Mouse (Mus musculus) liver, adult 2 months (tissue): ENCODE measurements around the gene Cks1b. TPM values are rescaled to one million over a fixed set of nuclear protein-coding genes. Genes with fewer than 3 reads are reported as not detected.

Experiments
- DNase-seq: peaks from one replicate; pipeline ENCODE4 v3.0.0-alpha.2; 2011; ENCODE audit warnings: low read depth, low spot score; ENCODE audit errors: extremely low read depth
- H3K27ac ChIP-seq: fragments of 200-500 bp; replicated peaks from 2 replicates; pipeline ENCODE4 v1.5.1; 2012; ENCODE audit warnings: low read depth, mild to moderate bottlenecking, control low read depth, inconsistent platforms, low read length; ENCODE audit not compliant: insufficient read depth
- H3K27me3 ChIP-seq: fragments of 200-500 bp; 2 replicates; pipeline ENCODE4 v1.6.1; 2012; ENCODE audit warnings: mild to moderate bottlenecking, moderate library complexity, low read length, inconsistent platforms; ENCODE audit not compliant: control insufficient read depth, insufficient read depth
- H3K36me3 ChIP-seq: fragments of 200-500 bp; 2 replicates; pipeline ENCODE4 v1.6.1; 2012; ENCODE audit warnings: low read length, inconsistent platforms; ENCODE audit not compliant: control insufficient read depth, insufficient read depth
- H3K4me1 ChIP-seq: fragments of 200-500 bp; 2 replicates; pipeline ENCODE4 v1.6.1; 2011; ENCODE audit warnings: low read length; ENCODE audit not compliant: control insufficient read depth, insufficient read depth
- H3K4me3 ChIP-seq: fragments of 200-500 bp; 2 replicates; pipeline ENCODE4 v1.5.1; 2011; ENCODE audit warnings: low read depth, mild to moderate bottlenecking, control low read depth, low read length, moderate library complexity; ENCODE audit not compliant: insufficient read depth
- H3K79me2 ChIP-seq: fragments of 200-500 bp; 2 replicates; pipeline ENCODE4 v1.6.1; 2012; ENCODE audit warnings: inconsistent platforms, mild to moderate bottlenecking, low read length, moderate library complexity; ENCODE audit not compliant: control insufficient read depth, insufficient read depth
- H3K9ac ChIP-seq: fragments of 200-500 bp; 2 replicates; pipeline ENCODE4 v1.6.1; 2012; ENCODE audit warnings: low read depth, mild to moderate bottlenecking, control low read depth, inconsistent platforms, low read length
- CTCF ChIP-seq: fragments of 200-500 bp; IDR thresholded peaks from 2 replicates; pipeline ENCODE4 v1.5.1; 2011; ENCODE audit warnings: low read depth, low read length, control low read depth
- POLR2A ChIP-seq: fragments of 200-500 bp; IDR thresholded peaks from 2 replicates; pipeline ENCODE4 v1.6.1; 2011; ENCODE audit warnings: low read length, control low read depth; ENCODE audit not compliant: insufficient read depth; ENCODE audit errors: extremely low read depth
- WGBS: fragments of 180-500 bp; shearing (Covaris S2); methylation state at CpG from one replicate; pipeline ENCODE4 v1.1.7; 2018; 5-methylcytosine and 5-hydroxymethylcytosine counted together
- polyA plus RNA-seq: library from polyadenylated mRNA; depleted of rRNA; stranded (reverse); fragments of >200 nt; gene quantifications from 2 replicates; pipeline ENCODE4 v1.2.3, GENCODE M21; 2012
- total RNA-seq: library from RNA; depleted of rRNA; stranded (reverse); fragments of >200 nt; gene quantifications from 2 replicates; pipeline ENCODE4 v1.2.3, GENCODE M21; 2014

Gene Cks1b
- total and polyA plus RNA-seq, 2 experiments = 3.0 to 11.0 TPM

- Histone ChIP-seq H3K36me3 (peaks cover 6% of the 10 kb centered on the region; the same call in 1 of the 2 replicates), H3K4me3 (no peak overlapping the region), H3K4me1 (no peaks in the 10 kb centered on the region; the same call in 1 of the 2 replicates), H3K27me3 (no peaks in the 10 kb centered on the region), H3K79me2 (peaks cover 19% of the 10 kb centered on the region; the same call in 1 of the 2 replicates), H3K9ac (no peak overlapping the region), H3K27ac (no peak overlapping the region)
- 96% methylated on average over 18 of the region's 18 CpGs for WGBS
- no peak for DNase-seq
- TF ChIP-seq CTCF = no peak
- no peak for TF ChIP-seq POLR2A
These were observed 37.5 kb downstream of the Cks1b start for GRCm38 (mm10) chr3:89380711-89381110.

DNA sequence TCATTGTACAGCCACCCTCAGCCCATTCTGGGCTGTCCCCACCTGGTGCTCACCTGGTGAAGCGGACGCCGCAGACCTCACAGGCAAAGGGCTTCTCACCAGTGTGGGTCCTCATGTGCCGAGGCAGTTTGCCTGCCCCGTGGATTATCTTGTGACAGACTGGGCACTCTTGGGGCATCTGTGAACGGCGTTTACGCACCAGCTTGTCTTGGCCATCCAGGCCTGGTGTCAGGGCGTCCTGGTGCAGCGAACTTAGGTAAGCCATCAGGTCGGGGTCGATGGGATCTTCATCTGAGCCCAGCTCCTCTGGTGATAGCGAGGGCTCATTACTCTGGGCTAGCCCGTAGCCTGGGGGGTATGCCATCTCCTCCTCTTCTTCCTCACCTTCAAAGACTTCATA lies 37.9 kb downstream of the Cks1b start:
- TF ChIP-seq POLR2A (no peak), CTCF (no peak)
- no peak overlapping the region for H3K4me3 ChIP-seq
- DNase-seq = no peak
- 95% methylated on average over 14 of the region's 14 CpGs for WGBS
- H3K9ac ChIP-seq = no peak overlapping the region
- H3K36me3 ChIP-seq = peaks cover 6% of the 10 kb centered on the region; the same call in 1 of the 2 replicates
- H3K27me3 ChIP-seq = no peaks in the 10 kb centered on the region
- no peaks in the 10 kb centered on the region; the same call in 1 of the 2 replicates for H3K4me1 ChIP-seq
- H3K79me2 ChIP-seq = peaks cover 16% of the 10 kb centered on the region; the same call in 1 of the 2 replicates
- H3K27ac ChIP-seq = no peak overlapping the region

GRCm38 (mm10) chr3:89379388-89380131 lies 38.6 kb downstream of the Cks1b start:
- Histone ChIP-seq H3K27me3 (no peaks in the 10 kb centered on the region), H3K79me2 (peaks cover 10% of the 10 kb centered on the region; the same call in 1 of the 2 replicates), H3K36me3 (peaks cover 6% of the 10 kb centered on the region; the same call in 1 of the 2 replicates), H3K4me1 (no peaks in the 10 kb centered on the region; the same call in 1 of the 2 replicates), H3K27ac (no peak overlapping the region), H3K9ac (no peak overlapping the region), H3K4me3 (no peak overlapping the region)
- no peak for DNase-seq
- no peak for TF ChIP-seq POLR2A
- no peak for TF ChIP-seq CTCF
- WGBS = 86% methylated on average over 31 of the region's 31 CpGs

GRCm38 (mm10) chr3:89378394-89379067 lies 39.7 kb downstream of the Cks1b start:
- Histone ChIP-seq H3K4me3 (peak overlapping the region; percentile 33; the same call in 1 of the 2 replicates), H3K27me3 (no peaks in the 10 kb centered on the region), H3K36me3 (peaks cover 6% of the 10 kb centered on the region; the same call in 1 of the 2 replicates), H3K27ac (no peak overlapping the region), H3K9ac (peak overlapping the region; percentile 43), H3K4me1 (no peaks in the 10 kb centered on the region), H3K79me2 (peaks cover under 1% of the 10 kb centered on the region; the same call in 1 of the 2 replicates)
- DNase-seq = no peak
- 52% methylated on average over 25 of the region's 29 CpGs for WGBS
- peak; percentile 85 for TF ChIP-seq CTCF
- no peak for TF ChIP-seq POLR2A

DNA sequence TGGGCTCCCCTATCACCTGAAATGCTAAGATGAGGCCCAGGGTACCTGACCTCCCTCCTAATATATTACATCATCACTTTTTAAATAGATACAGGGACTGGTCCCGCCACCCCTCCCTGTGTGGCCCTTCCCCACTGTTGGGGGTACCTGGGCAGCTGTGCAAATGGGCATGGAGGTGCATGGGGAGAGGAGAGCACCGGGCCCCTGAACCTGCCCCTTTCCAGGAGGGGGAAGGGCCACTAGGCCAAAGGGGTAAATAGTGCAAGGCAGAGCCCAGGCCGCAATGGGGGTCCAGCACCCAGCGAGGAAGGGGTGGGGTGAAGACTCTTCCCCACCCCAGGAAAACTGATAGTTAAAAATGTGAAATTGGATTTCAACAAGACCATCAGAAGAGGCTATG lies 40.4 kb downstream of the Cks1b start:
- no peak overlapping the region for H3K27ac ChIP-seq
- no peaks in the 10 kb centered on the region for H3K27me3 ChIP-seq
- no peak overlapping the region for H3K4me3 ChIP-seq
- no peak for DNase-seq
- 85% methylated on average over 4 of the region's 4 CpGs for WGBS
- H3K9ac ChIP-seq = no peak overlapping the region
- TF ChIP-seq CTCF (no peak), POLR2A (no peak)
- no peaks in the 10 kb centered on the region for H3K79me2 ChIP-seq
- peaks cover 6% of the 10 kb centered on the region; the same call in 1 of the 2 replicates for H3K36me3 ChIP-seq
- no peaks in the 10 kb centered on the region for H3K4me1 ChIP-seq
